Mouse (Mus musculus) heart, embryonic 13.5 days (tissue): ENCODE measurements at regions not wholly inside any gene's neighbourhood (a gene's known extent, or its start where the extent isn't known, plus 50 kb on each side); places are given as distances from the start of the nearest gene placed in this dataset.

Source experiments
- ATAC-seq: fragments of 200-750 bp; cut with Nextera tagmentation; 2 replicates; pipeline ENCODE4 v1.8.0; 2017; ENCODE audit warnings: moderate TSS enrichment; ENCODE audit not compliant: insufficient number of reproducible peaks, low FRiP score, low TSS enrichment; ENCODE audit errors: extremely low read depth
- H3K27ac ChIP-seq: fragments of 300-500 bp; sonication (generic); replicated peaks from 2 replicates; pipeline ENCODE4 v1.5.1; 2015; ENCODE audit warnings: moderate library complexity, mild to moderate bottlenecking, inconsistent platforms
- H3K27me3 ChIP-seq: fragments of 300-500 bp; sonication (generic); replicated peaks from 2 replicates; pipeline ENCODE4 v1.6.1; 2015; ENCODE audit warnings: mild to moderate bottlenecking, inconsistent platforms
- H3K36me3 ChIP-seq: fragments of 300-500 bp; sonication (generic); 2 replicates; pipeline ENCODE4 v1.6.1; 2015; ENCODE audit warnings: mild to moderate bottlenecking, inconsistent platforms
- H3K4me1 ChIP-seq: fragments of 300-500 bp; sonication (generic); 2 replicates; pipeline ENCODE4 v1.6.1; 2015; ENCODE audit warnings: inconsistent platforms
- H3K4me2 ChIP-seq: fragments of 300-500 bp; sonication (generic); 2 replicates; pipeline ENCODE4 v1.6.1; 2015; ENCODE audit warnings: inconsistent platforms, mild to moderate bottlenecking, moderate library complexity
- H3K4me3 ChIP-seq: fragments of 300-500 bp; sonication (generic); 2 replicates; pipeline ENCODE4 v1.5.1; 2015; ENCODE audit warnings: moderate library complexity, mild to moderate bottlenecking, inconsistent platforms
- H3K9ac ChIP-seq: fragments of 300-500 bp; sonication (generic); 2 replicates; pipeline ENCODE4 v1.6.1; 2015; ENCODE audit warnings: inconsistent platforms, mild to moderate bottlenecking, moderate library complexity
- H3K9me3 ChIP-seq: fragments of 300-500 bp; sonication (generic); 2 replicates; pipeline ENCODE4 v1.6.1; 2016; ENCODE audit warnings: inconsistent platforms
- WGBS: fragments of 180-500 bp; shearing (Covaris S2); methylation state at CpG from one replicate; pipeline ENCODE4 v1.1.7; 2015; ENCODE audit warnings: mixed read lengths; 5-methylcytosine and 5-hydroxymethylcytosine counted together

GRCm38 (mm10) chr2:8754142-8754541 lies 1126.9 kb upstream of the 4930412O13Rik start:
- no peaks in the 10 kb centered on the region for H3K27me3 ChIP-seq
- H3K9ac ChIP-seq, result no peak overlapping the region
- no peak overlapping the region for H3K27ac ChIP-seq
- WGBS, result 5% methylated on average over 1 of the region's 1 CpGs
- H3K9me3 ChIP-seq, result no peaks in the 10 kb centered on the region
- H3K36me3 ChIP-seq, result no peaks in the 10 kb centered on the region
- no peak for ATAC-seq
- H3K4me1 ChIP-seq, result no peaks in the 10 kb centered on the region
- no peak overlapping the region for H3K4me2 ChIP-seq
- no peak overlapping the region for H3K4me3 ChIP-seq

GRCm38 (mm10) chr2:8756546-8756945 lies 1124.5 kb upstream of the 4930412O13Rik start:
- ATAC-seq, result no peak
- Histone ChIP-seq H3K4me1 (no peaks in the 10 kb centered on the region), H3K27me3 (no peaks in the 10 kb centered on the region), H3K4me2 (no peak overlapping the region), H3K27ac (no peak overlapping the region), H3K36me3 (no peaks in the 10 kb centered on the region), H3K4me3 (no peak overlapping the region), H3K9ac (no peak overlapping the region), H3K9me3 (no peaks in the 10 kb centered on the region)
- 47% methylated on average over 4 of the region's 4 CpGs for WGBS

GRCm38 (mm10) chr2:8770636-8771035 lies 1110.4 kb upstream of the 4930412O13Rik start:
- no peak overlapping the region for H3K27ac ChIP-seq
- no peaks in the 10 kb centered on the region for H3K4me1 ChIP-seq
- H3K9me3 ChIP-seq, result no peaks in the 10 kb centered on the region
- no peak overlapping the region for H3K9ac ChIP-seq
- H3K4me3 ChIP-seq, result no peak overlapping the region
- 62% methylated on average over 4 of the region's 4 CpGs for WGBS
- ATAC-seq, result no peak
- no peak overlapping the region for H3K4me2 ChIP-seq
- no peaks in the 10 kb centered on the region for H3K36me3 ChIP-seq
- no peaks in the 10 kb centered on the region for H3K27me3 ChIP-seq

GRCm38 (mm10) chr2:8781152-8781935 lies 1099.7 kb upstream of the 4930412O13Rik start:
- Histone ChIP-seq H3K9ac (no peak overlapping the region), H3K27ac (no peak overlapping the region), H3K4me1 (0 out of 2 replicates have a peak, but pooled peaks cover 3% of the 10 kb centered on the region), H3K9me3 (no peaks in the 10 kb centered on the region), H3K36me3 (no peaks in the 10 kb centered on the region), H3K27me3 (no peaks in the 10 kb centered on the region), H3K4me2 (no peak overlapping the region), H3K4me3 (no peak overlapping the region)
- WGBS, result 58% methylated on average over 7 of the region's 7 CpGs
- ATAC-seq, result no peak

- Histone ChIP-seq H3K4me2 (no peak overlapping the region), H3K36me3 (no peaks in the 10 kb centered on the region), H3K9me3 (no peaks in the 10 kb centered on the region), H3K27me3 (no peaks in the 10 kb centered on the region), H3K4me3 (no peak overlapping the region), H3K4me1 (0 out of 2 replicates have a peak, but pooled peaks cover 3% of the 10 kb centered on the region), H3K27ac (no peak overlapping the region), H3K9ac (no peak overlapping the region)
- WGBS, result 71% methylated on average over 2 of the region's 2 CpGs
- ATAC-seq, result no peak
Observed at GRCm38 (mm10) chr2:8782225-8782624, 1098.8 kb upstream of the 4930412O13Rik start.

GRCm38 (mm10) chr2:8802061-8802460 lies 1079.0 kb upstream of the 4930412O13Rik start:
- Histone ChIP-seq H3K27ac (no peak overlapping the region), H3K27me3 (no peaks in the 10 kb centered on the region), H3K4me1 (peaks cover 3% of the 10 kb centered on the region; the same call in 1 of the 2 replicates), H3K9me3 (no peaks in the 10 kb centered on the region), H3K4me2 (no peak overlapping the region), H3K4me3 (no peak overlapping the region), H3K9ac (no peak overlapping the region), H3K36me3 (no peaks in the 10 kb centered on the region)
- ATAC-seq, result no peak
- 38% methylated on average over 3 of the region's 3 CpGs for WGBS

GRCm38 (mm10) chr2:8809609-8810008 lies 1071.4 kb upstream of the 4930412O13Rik start:
- H3K4me3 ChIP-seq, result no peak overlapping the region
- H3K36me3 ChIP-seq, result no peaks in the 10 kb centered on the region
- H3K9me3 ChIP-seq, result no peaks in the 10 kb centered on the region
- no peaks in the 10 kb centered on the region for H3K27me3 ChIP-seq
- ATAC-seq, result no peak
- H3K9ac ChIP-seq, result no peak overlapping the region
- no peak overlapping the region for H3K27ac ChIP-seq
- WGBS, result 72% methylated on average over 4 of the region's 4 CpGs
- no peak overlapping the region for H3K4me2 ChIP-seq
- no peaks in the 10 kb centered on the region for H3K4me1 ChIP-seq

GRCm38 (mm10) chr2:8818127-8818526 lies 1062.9 kb upstream of the 4930412O13Rik start:
- Histone ChIP-seq H3K27me3 (no peaks in the 10 kb centered on the region), H3K9me3 (no peaks in the 10 kb centered on the region), H3K4me1 (no peaks in the 10 kb centered on the region), H3K36me3 (no peaks in the 10 kb centered on the region), H3K4me3 (no peak overlapping the region), H3K4me2 (no peak overlapping the region), H3K27ac (no peak overlapping the region), H3K9ac (no peak overlapping the region)
- WGBS, result 53% methylated on average over 5 of the region's 5 CpGs
- no peak for ATAC-seq

GRCm38 (mm10) chr2:8825406-8825805 lies 1055.6 kb upstream of the 4930412O13Rik start:
- no peaks in the 10 kb centered on the region for H3K36me3 ChIP-seq
- no peaks in the 10 kb centered on the region for H3K27me3 ChIP-seq
- no peaks in the 10 kb centered on the region for H3K9me3 ChIP-seq
- no peak overlapping the region for H3K27ac ChIP-seq
- H3K9ac ChIP-seq, result no peak overlapping the region
- H3K4me2 ChIP-seq, result no peak overlapping the region
- WGBS, result 61% methylated on average over 2 of the region's 2 CpGs
- no peak overlapping the region for H3K4me3 ChIP-seq
- H3K4me1 ChIP-seq, result no peaks in the 10 kb centered on the region
- ATAC-seq, result no peak
